In genomic region chr1:86178462-86179253, GRCm38 (mm10) we compare ENCODE assay signal across 8 mouse cellular contexts. TPM values are rescaled to one million over a fixed set of nuclear protein-coding genes. Genes with fewer than 3 reads are reported as not detected.
DNase-seq lines count a peak whose midpoint lies in the region; ATAC-seq and TF ChIP-seq lines count a peak whose summit lies in the region.

No protein-coding gene starts in this region.

- H3K4me2 ChIP-seq in forebrain, postnatal 0 days (ENCODE audit: low read depth): no peak overlapping the region
- H3K4me2 ChIP-seq in lung, embryonic 14.5 days: no peak overlapping the region

- H3K36me3 ChIP-seq in G1E (replicated peaks): peaks cover 65% of the 10 kb centered on the region
- H3K36me3 ChIP-seq in forebrain, postnatal 0 days (ENCODE audit: insufficient read depth): peaks cover 38% of the 10 kb centered on the region
- peaks cover 22% of the 10 kb centered on the region for H3K36me3 ChIP-seq in lung, embryonic 14.5 days (ENCODE audit: insufficient read depth)

- no peaks in the 10 kb centered on the region for H3K9me3 ChIP-seq in G1E (replicated peaks)
- no peaks in the 10 kb centered on the region for H3K9me3 ChIP-seq in forebrain, postnatal 0 days (ENCODE audit: low read length)
- no peaks in the 10 kb centered on the region for H3K9me3 ChIP-seq in lung, embryonic 14.5 days (ENCODE audit: low read depth, low read length)

- peak; percentile 75 for DNase-seq in G1E (ENCODE audit: low spot score)
- DNase-seq in cerebellum, adult 18-20 months: peak; percentile 87 to 88
- DNase-seq in forebrain, postnatal 0 days: peak; percentile 88
- peak; percentile 86 for DNase-seq in heart, postnatal 4 days
- DNase-seq in layer of hippocampus, adult 2 months (ENCODE audit: low spot score in 2 of 2): peak; percentile 76 to 85
- DNase-seq in lung, embryonic 14.5 days: peak; percentile 90
- DNase-seq in ovary, postnatal 10 days (ENCODE audit: low spot score): peak; percentile 38
- peak; percentile 86 for DNase-seq in thymus, postnatal 0 days (ENCODE audit: low spot score)

- H3K27ac ChIP-seq in forebrain, postnatal 0 days (ENCODE audit: low read depth, low read length): no peak overlapping the region
- peak overlapping the region; percentile 59 for H3K27ac ChIP-seq in layer of hippocampus, adult 2 months
- H3K27ac ChIP-seq in lung, embryonic 14.5 days (ENCODE audit: low read depth): no peak overlapping the region

- WGBS in forebrain, postnatal 0 days: 41% methylated on average over 7 of the region's 7 CpGs
- 44% methylated on average over 7 of the region's 7 CpGs for WGBS in lung, embryonic 14.5 days

- H3K9ac ChIP-seq in forebrain, postnatal 0 days: no peak overlapping the region
- H3K9ac ChIP-seq in lung, embryonic 14.5 days: no peak overlapping the region

- peak; percentile 100 for TF ChIP-seq CTCF in G1E (IDR thresholded peaks at IDR 0.05; ENCODE audit: low read depth, low read length)
- TF ChIP-seq CTCF in forebrain, postnatal 0 days (IDR thresholded peaks at IDR 0.05; ENCODE audit: low read depth): peak; percentile 100
- peak; percentile 99 for TF ChIP-seq CTCF in layer of hippocampus, adult 2 months (conservative IDR thresholded peaks at IDR 0.05)
- TF ChIP-seq CTCF in lung, embryonic 14.5 days (IDR thresholded peaks at IDR 0.05; ENCODE audit: low read depth): peak; percentile 100

- H3K4me1 ChIP-seq in G1E (ENCODE audit: insufficient read depth, low read depth, low read length): peaks cover 3% of the 10 kb centered on the region; the same call in 1 of the 2 replicates
- no peaks in the 10 kb centered on the region for H3K4me1 ChIP-seq in forebrain, postnatal 0 days (ENCODE audit: insufficient read depth)
- no peaks in the 10 kb centered on the region for H3K4me1 ChIP-seq in lung, embryonic 14.5 days (ENCODE audit: insufficient read depth)

- peak; percentile 89 for ATAC-seq in G1E (ENCODE audit: extremely low read depth, insufficient number of reproducible peaks, low FRiP score, poor library complexity, severe bottlenecking)
- ATAC-seq in forebrain, postnatal 0 days: peak; percentile 73
- ATAC-seq in lung, embryonic 14.5 days (ENCODE audit: insufficient read depth): peak; percentile 68

- no peaks in the 10 kb centered on the region for H3K27me3 ChIP-seq in G1E (ENCODE audit: insufficient read depth, low read length)
- no peaks in the 10 kb centered on the region for H3K27me3 ChIP-seq in forebrain, postnatal 0 days (ENCODE audit: insufficient read depth, low read length)
- H3K27me3 ChIP-seq in lung, embryonic 14.5 days (ENCODE audit: insufficient read depth, low read length): no peaks in the 10 kb centered on the region

- no peak overlapping the region for H3K4me3 ChIP-seq in G1E (ENCODE audit: low read depth, low read length)
- H3K4me3 ChIP-seq in forebrain, postnatal 0 days (ENCODE audit: low read depth, low read length): no peak overlapping the region
- no peak overlapping the region for H3K4me3 ChIP-seq in layer of hippocampus, adult 2 months
- H3K4me3 ChIP-seq in lung, embryonic 14.5 days (ENCODE audit: low read depth, low read length): no peak overlapping the region

RNA-seq across cellular contexts. Expression of gene Armc9, which starts 24.1 kb away (rescaled TPM):
- total RNA-seq in G1E (2014; fragmentation: Nextera tagmentation) (11.2 and 15.0 TPM in 2 replicates), G1E (2017) (8.0 and 12.3 TPM in 2 replicates)
- polyA plus RNA-seq in G1E (2012): 4.0 and 4.8 TPM in 2 replicates
- total RNA-seq in forebrain, postnatal 0 days (2014; rRNA removed): 25.9 and 29.1 TPM in 2 replicates
- polyA plus RNA-seq in forebrain, postnatal 0 days (2015; fragmentation: Nextera tagmentation; extraction: Ambion mirVana): 30.8 and 35.2 TPM in 2 replicates
- total RNA-seq in heart, postnatal 4 days (2021): 1 to 10 TPM; 5.6 to 6.0 TPM
- 10 to 100 TPM; 37.3 to 40.1 TPM for total RNA-seq in layer of hippocampus, adult 2 months (2021)
- polyA plus RNA-seq in lung, embryonic 14.5 days (2014; fragmentation: Nextera tagmentation; extraction: Ambion mirVana): 22.3 and 28.2 TPM in 2 replicates
- polyA plus RNA-seq in thymus, postnatal 0 days (2015; fragmentation: Nextera tagmentation; extraction: Ambion mirVana): 9.7 and 10.3 TPM in 2 replicates

RNA-seq across cellular contexts. Expression of gene Gm21972, which starts 45.2 kb away (rescaled TPM):
- total RNA-seq in G1E (2014; fragmentation: Nextera tagmentation) (8.2 and 15.5 TPM in 2 replicates), G1E (2017) (9.3 and 17.7 TPM in 2 replicates)
- polyA plus RNA-seq in G1E (2012): 9.2 and 10.7 TPM in 2 replicates
- total RNA-seq in forebrain, postnatal 0 days (2014; rRNA removed): 1.5 and 1.8 TPM in 2 replicates
- 0.52 and 0.54 TPM in 2 replicates for polyA plus RNA-seq in forebrain, postnatal 0 days (2015; fragmentation: Nextera tagmentation; extraction: Ambion mirVana)
- 1 to 10 TPM; 1.2 to 1.4 TPM for total RNA-seq in heart, postnatal 4 days (2021)
- total RNA-seq in layer of hippocampus, adult 2 months (2021): 1 to 10 TPM; 2.1 to 9.0 TPM
- not detected in 2 replicates for polyA plus RNA-seq in lung, embryonic 14.5 days (2014; fragmentation: Nextera tagmentation; extraction: Ambion mirVana)
- 0.34 and 0.45 TPM in 2 replicates for polyA plus RNA-seq in thymus, postnatal 0 days (2015; fragmentation: Nextera tagmentation; extraction: Ambion mirVana)

Comparison
In these comparisons a context has a peak if more than half of its experiments do, and no peak if none do; other contexts are left out.
1. DNase-seq: peak in every context shown above with its lines; median percentile 90 in lung, embryonic 14.5 days; 88 in forebrain, postnatal 0 days; 88 in cerebellum, adult 18-20 months; 86 in heart, postnatal 4 days; 86 in thymus, postnatal 0 days; 80 in layer of hippocampus, adult 2 months; 75 in G1E; 38 in ovary, postnatal 10 days.